Mouse (Mus musculus) midbrain, embryonic 14.5 days (tissue): ENCODE measurements around the gene Ptpn1. TPM values are rescaled to one million over a fixed set of nuclear protein-coding genes. Genes with fewer than 3 reads are reported as not detected.

Source experiments
- ATAC-seq: fragments of 200-750 bp; cut with Nextera tagmentation; 2 replicates; pipeline ENCODE4 v1.8.0; 2017; ENCODE audit warnings: moderate number of reproducible peaks, moderate library complexity; ENCODE audit not compliant: low FRiP score, low TSS enrichment
- DNase-seq: peaks from one replicate; pipeline ENCODE4 v3.0.0-alpha.2; 2015
- H3K27ac ChIP-seq: fragments of 300-500 bp; sonication (generic); replicated peaks from 2 replicates; pipeline ENCODE4 v1.5.1; 2014; ENCODE audit warnings: mild to moderate bottlenecking, low read depth, low read length, moderate library complexity
- H3K27me3 ChIP-seq: fragments of 300-500 bp; sonication (generic); 2 replicates; pipeline ENCODE4 v1.6.1; 2014; ENCODE audit warnings: low read length, control low read depth, mixed read lengths; ENCODE audit not compliant: control insufficient read depth, insufficient read depth
- H3K36me3 ChIP-seq: fragments of 300-500 bp; sonication (generic); 2 replicates; pipeline ENCODE4 v1.6.1; 2014; ENCODE audit warnings: low read length, control low read depth; ENCODE audit not compliant: control insufficient read depth, insufficient read depth
- H3K4me1 ChIP-seq: fragments of 300-500 bp; sonication (generic); 2 replicates; pipeline ENCODE4 v1.6.1; 2014; ENCODE audit warnings: mild to moderate bottlenecking, antibody characterized with exemption, low read length, control low read depth; ENCODE audit not compliant: control insufficient read depth, insufficient read depth
- H3K4me2 ChIP-seq: fragments of 300-500 bp; sonication (generic); 2 replicates; pipeline ENCODE4 v1.6.1; 2014; ENCODE audit warnings: mild to moderate bottlenecking, low read length, moderate library complexity
- H3K4me3 ChIP-seq: fragments of 300-500 bp; sonication (generic); replicated peaks from 2 replicates; pipeline ENCODE4 v1.5.1; 2014; ENCODE audit warnings: low read depth, low read length
- H3K9ac ChIP-seq: fragments of 300-500 bp; sonication (generic); replicated peaks from 2 replicates; pipeline ENCODE4 v1.6.1; 2014; ENCODE audit warnings: mild to moderate bottlenecking, low read length, moderate library complexity
- H3K9me3 ChIP-seq: fragments of 300-500 bp; sonication (generic); 2 replicates; pipeline ENCODE4 v1.6.1; 2016; ENCODE audit warnings: low read length, control low read depth, mixed read lengths; ENCODE audit not compliant: control insufficient read depth
- WGBS: fragments of 180-500 bp; shearing (Covaris S2); extraction: QIAGEN DNeasy Blood & Tissue Kit; methylation state at CpG from one replicate; pipeline ENCODE4 v1.1.7; 2014; 5-methylcytosine and 5-hydroxymethylcytosine counted together
- polyA plus RNA-seq: library from polyadenylated mRNA; unstranded; fragments of >200 nt; fragmentation: Nextera tagmentation; extraction: Ambion mirVana; gene quantifications from 2 replicates; pipeline ENCODE4 v1.2.1, GENCODE M21; 2014

Ptpn1 gene
- polyA plus RNA-seq, 1 experiment from 2014 or later = 81.9 TPM

GRCm38 (mm10) chr2:167945451-167945850 is 13.6 kb downstream of the Ptpn1 start:
- no peaks in the 10 kb centered on the region for H3K36me3 ChIP-seq
- H3K27ac ChIP-seq = 0 out of 2 replicates have a peak overlapping the region, but pooled peaks have one; percentile 26
- no peak overlapping the region for H3K9ac ChIP-seq
- 75% methylated on average over 5 of the region's 5 CpGs for WGBS
- H3K9me3 ChIP-seq = no peaks in the 10 kb centered on the region
- DNase-seq (no peak), ATAC-seq (no peak)
- no peak overlapping the region for H3K4me3 ChIP-seq
- no peak overlapping the region for H3K4me2 ChIP-seq
- no peaks in the 10 kb centered on the region for H3K27me3 ChIP-seq
- H3K4me1 ChIP-seq = peaks cover 55% of the 10 kb centered on the region

GRCm38 (mm10) chr2:167947251-167947650 is 15.4 kb downstream of the Ptpn1 start:
- no peak for DNase-seq
- peaks cover 38% of the 10 kb centered on the region for H3K4me1 ChIP-seq
- H3K4me2 ChIP-seq = no peak overlapping the region
- no peaks in the 10 kb centered on the region for H3K9me3 ChIP-seq
- ATAC-seq = no peak
- H3K27me3 ChIP-seq = no peaks in the 10 kb centered on the region
- no peak overlapping the region for H3K4me3 ChIP-seq
- no peak overlapping the region for H3K27ac ChIP-seq
- no peak overlapping the region for H3K9ac ChIP-seq
- 88% methylated on average over 3 of the region's 3 CpGs for WGBS
- H3K36me3 ChIP-seq = peaks cover 3% of the 10 kb centered on the region; the same call in 1 of the 2 replicates

DNA sequence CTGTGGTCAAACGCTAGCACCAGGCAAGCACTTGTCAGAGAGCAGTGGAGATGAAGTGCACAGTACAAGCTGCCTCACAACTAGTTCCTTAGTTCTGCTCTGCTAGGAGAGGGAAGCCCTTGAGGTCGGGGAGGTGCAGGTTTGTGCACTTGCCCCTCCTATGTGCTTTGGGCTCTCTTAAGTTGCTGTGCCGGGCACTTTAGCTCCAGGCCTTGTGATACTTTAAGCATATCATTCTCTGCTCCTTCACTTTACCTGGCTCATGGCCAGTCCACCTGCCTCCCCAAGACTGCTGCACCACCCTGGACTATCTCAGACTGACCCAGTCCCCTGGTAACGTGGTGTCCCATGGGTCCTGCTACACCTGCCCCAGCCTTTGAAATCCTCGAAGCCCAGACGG is 16.2 kb downstream of the Ptpn1 start:
- ATAC-seq (no peak), DNase-seq (no peak)
- no peak overlapping the region for H3K4me3 ChIP-seq
- H3K27me3 ChIP-seq = no peaks in the 10 kb centered on the region
- 75% methylated on average over 6 of the region's 6 CpGs for WGBS
- H3K4me1 ChIP-seq = peaks cover 30% of the 10 kb centered on the region
- no peak overlapping the region for H3K27ac ChIP-seq
- H3K9ac ChIP-seq = no peak overlapping the region
- H3K36me3 ChIP-seq = peaks cover 3% of the 10 kb centered on the region; the same call in 1 of the 2 replicates
- no peaks in the 10 kb centered on the region for H3K9me3 ChIP-seq
- no peak overlapping the region for H3K4me2 ChIP-seq

GRCm38 (mm10) chr2:167948557-167948956 is 16.7 kb downstream of the Ptpn1 start:
- DNase-seq (no peak), ATAC-seq (no peak)
- H3K4me2 ChIP-seq = no peak overlapping the region
- H3K4me3 ChIP-seq = no peak overlapping the region
- H3K27ac ChIP-seq = no peak overlapping the region
- WGBS = 87% methylated on average over 13 of the region's 13 CpGs
- H3K9ac ChIP-seq = no peak overlapping the region
- no peaks in the 10 kb centered on the region for H3K9me3 ChIP-seq
- H3K27me3 ChIP-seq = no peaks in the 10 kb centered on the region
- peaks cover 25% of the 10 kb centered on the region for H3K4me1 ChIP-seq
- H3K36me3 ChIP-seq = peaks cover 3% of the 10 kb centered on the region; the same call in 1 of the 2 replicates

DNA sequence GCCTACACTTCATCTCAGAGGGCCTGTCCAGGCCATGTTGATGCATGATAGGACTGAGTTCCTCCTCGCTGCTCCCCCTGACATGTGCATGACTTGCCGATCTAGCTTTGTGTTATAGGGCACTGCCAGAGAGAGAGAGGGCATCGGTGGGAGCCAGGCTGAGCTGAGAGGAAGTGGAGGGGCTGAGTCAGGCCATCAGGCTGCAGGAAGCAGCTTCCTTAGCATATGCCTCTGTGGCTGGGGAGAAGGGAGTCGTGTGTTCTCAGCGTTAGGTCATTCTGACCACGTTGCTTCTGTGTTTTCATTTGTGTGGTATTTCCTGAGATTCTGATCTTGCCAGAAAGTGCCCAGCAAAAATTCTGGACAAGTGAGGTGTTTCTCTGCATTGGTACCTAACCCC is 17.4 kb downstream of the Ptpn1 start:
- Histone ChIP-seq H3K9ac (no peak overlapping the region), H3K27ac (no peak overlapping the region), H3K4me1 (peaks cover 18% of the 10 kb centered on the region; the same call in 1 of the 2 replicates), H3K27me3 (no peaks in the 10 kb centered on the region), H3K4me2 (no peak overlapping the region), H3K9me3 (no peaks in the 10 kb centered on the region), H3K4me3 (no peak overlapping the region), H3K36me3 (peaks cover 3% of the 10 kb centered on the region; the same call in 1 of the 2 replicates)
- WGBS = 74% methylated on average over 6 of the region's 6 CpGs
- DNase-seq (no peak), ATAC-seq (no peak)

GRCm38 (mm10) chr2:167949808-167950207 is 18.0 kb downstream of the Ptpn1 start:
- WGBS = 69% methylated on average over 2 of the region's 2 CpGs
- Histone ChIP-seq H3K27ac (0 out of 2 replicates have a peak overlapping the region, but pooled peaks have one; percentile 5), H3K9ac (no peak overlapping the region)

GRCm38 (mm10) chr2:167950681-167951080 is 18.8 kb downstream of the Ptpn1 start:
- H3K4me2 ChIP-seq = no peak overlapping the region
- H3K27me3 ChIP-seq = no peaks in the 10 kb centered on the region
- H3K9ac ChIP-seq = no peak overlapping the region
- no peak overlapping the region for H3K27ac ChIP-seq
- 92% methylated on average over 6 of the region's 6 CpGs for WGBS
- no peak overlapping the region for H3K4me3 ChIP-seq
- DNase-seq = no peak
- no peak for ATAC-seq
- H3K9me3 ChIP-seq = no peaks in the 10 kb centered on the region
- peaks cover 11% of the 10 kb centered on the region; the same call in 1 of the 2 replicates for H3K4me1 ChIP-seq
- H3K36me3 ChIP-seq = peaks cover 3% of the 10 kb centered on the region; the same call in 1 of the 2 replicates

More at GRCm38 (mm10) chr2:167949808-167950207, 18.0 kb downstream of the Ptpn1 start:
- no peak overlapping the region for H3K4me3 ChIP-seq
- no peaks in the 10 kb centered on the region for H3K27me3 ChIP-seq
- H3K36me3 ChIP-seq = peaks cover 3% of the 10 kb centered on the region; the same call in 1 of the 2 replicates
- no peaks in the 10 kb centered on the region for H3K9me3 ChIP-seq
- ATAC-seq (no peak), DNase-seq (no peak)
- no peak overlapping the region for H3K4me2 ChIP-seq
- H3K4me1 ChIP-seq = peaks cover 17% of the 10 kb centered on the region; the same call in 1 of the 2 replicates

DNA sequence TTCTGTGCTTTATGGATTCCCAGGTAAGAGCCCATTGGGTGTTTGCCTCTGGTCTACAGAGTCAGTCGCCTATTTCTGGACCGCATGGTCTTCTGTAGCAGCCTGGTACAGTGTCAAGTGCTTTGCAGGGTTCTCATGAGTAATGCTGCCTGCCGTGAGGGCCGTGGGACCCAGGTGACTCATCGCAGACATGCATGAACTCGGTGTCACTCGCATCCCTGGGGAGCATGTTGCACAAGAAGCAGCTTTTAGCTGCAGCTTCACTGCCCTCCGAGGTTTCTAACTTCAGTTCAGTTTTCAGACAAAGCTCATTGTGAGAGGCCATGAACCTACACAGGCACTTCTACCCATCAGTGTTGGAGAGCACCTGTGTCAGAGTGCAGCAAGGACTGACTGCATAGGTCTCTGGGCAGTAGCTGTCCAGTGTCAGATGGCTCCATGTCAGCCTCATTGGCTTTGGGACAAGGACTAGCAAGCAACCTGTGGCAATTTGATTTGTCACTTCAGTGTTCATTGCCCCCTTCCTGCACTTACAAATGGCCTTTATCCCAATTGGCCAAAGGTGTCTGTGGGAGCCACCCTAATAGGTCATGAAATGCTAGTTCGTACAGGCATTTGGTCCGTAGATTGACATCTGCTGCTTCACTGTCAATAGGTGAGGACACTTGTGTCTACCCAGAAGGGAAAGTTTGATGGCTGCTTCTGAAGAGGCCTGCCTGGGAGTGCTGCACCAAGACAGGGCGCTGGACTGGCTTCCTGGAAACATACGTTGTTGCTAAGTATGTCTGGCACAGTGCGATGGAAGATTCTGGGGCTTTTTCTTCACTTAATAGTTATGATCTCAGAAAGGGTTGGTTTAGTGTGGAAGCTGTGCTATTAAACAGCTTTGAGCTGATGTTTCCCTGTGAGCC is 19.7 kb downstream of the Ptpn1 start:
- no peak for DNase-seq
- H3K9me3 ChIP-seq = no peaks in the 10 kb centered on the region
- peaks cover 10% of the 10 kb centered on the region; the same call in 1 of the 2 replicates for H3K4me1 ChIP-seq
- peaks cover 3% of the 10 kb centered on the region; the same call in 1 of the 2 replicates for H3K36me3 ChIP-seq
- 92% methylated on average over 13 of the region's 13 CpGs for WGBS
- H3K9ac ChIP-seq = no peak overlapping the region
- no peak for ATAC-seq
- no peaks in the 10 kb centered on the region for H3K27me3 ChIP-seq
- no peak overlapping the region for H3K4me3 ChIP-seq
- no peak overlapping the region for H3K4me2 ChIP-seq
- no peak overlapping the region for H3K27ac ChIP-seq
